Mouse (Mus musculus) liver, embryonic 15.5 days (tissue): ENCODE results near the gene Wipf2. TPM values are rescaled to one million over a fixed set of nuclear protein-coding genes. Genes with fewer than 3 reads are reported as not detected.
"Not testable (repeated sequence)": the region's sequence is repeated elsewhere in the genome, so short reads cannot be mapped to it uniquely, and the experiment has no call there.

Experiments used
- ATAC-seq: fragments of 200-750 bp; cut with Nextera tagmentation; 2 replicates; pipeline ENCODE4 v1.8.0; 2017; ENCODE audit warnings: moderate number of reproducible peaks, mild to moderate bottlenecking, moderate library complexity; ENCODE audit not compliant: insufficient read depth
- H3K27ac ChIP-seq: fragments of 300-500 bp; sonication (generic); replicated peaks from 2 replicates; pipeline ENCODE4 v1.5.1; 2015; ENCODE audit warnings: mild to moderate bottlenecking, inconsistent platforms
- H3K27me3 ChIP-seq: fragments of 300-500 bp; sonication (generic); 2 replicates; pipeline ENCODE4 v1.6.1; 2015; ENCODE audit warnings: mild to moderate bottlenecking, inconsistent platforms
- H3K36me3 ChIP-seq: fragments of 300-500 bp; sonication (generic); replicated peaks from 2 replicates; pipeline ENCODE4 v1.6.1; 2015; ENCODE audit warnings: moderate library complexity, mild to moderate bottlenecking, inconsistent platforms
- H3K4me1 ChIP-seq: fragments of 300-500 bp; sonication (generic); replicated peaks from 2 replicates; pipeline ENCODE4 v1.6.1; 2015; ENCODE audit warnings: inconsistent platforms
- H3K4me2 ChIP-seq: fragments of 300-500 bp; sonication (generic); 2 replicates; pipeline ENCODE4 v1.6.1; 2015; ENCODE audit warnings: moderate library complexity, mild to moderate bottlenecking, inconsistent platforms
- H3K4me3 ChIP-seq: fragments of 300-500 bp; sonication (generic); replicated peaks from 2 replicates; pipeline ENCODE4 v1.5.1; 2015; ENCODE audit warnings: mild to moderate bottlenecking, inconsistent platforms
- H3K9ac ChIP-seq: fragments of 300-500 bp; sonication (generic); 2 replicates; pipeline ENCODE4 v1.6.1; 2015; ENCODE audit warnings: moderate library complexity, mild to moderate bottlenecking, inconsistent platforms
- H3K9me3 ChIP-seq: fragments of 300-500 bp; sonication (generic); replicated peaks from 2 replicates; pipeline ENCODE4 v1.6.1; 2016; ENCODE audit warnings: inconsistent platforms
- WGBS: fragments of 180-500 bp; shearing (Covaris S2); methylation state at CpG from one replicate; pipeline ENCODE4 v1.1.7; 2015; ENCODE audit warnings: mixed read lengths; ENCODE audit not compliant: insufficient replicate concordance; 5-methylcytosine and 5-hydroxymethylcytosine counted together
- polyA plus RNA-seq: library from polyadenylated mRNA; unstranded; fragments of >200 nt; fragmentation: Nextera tagmentation; extraction: Ambion mirVana; gene quantifications from 2 replicates; pipeline ENCODE4 v1.2.1, GENCODE M21; 2015

The Wipf2 gene
- polyA plus RNA-seq, 1 experiment from 2014 or later = 1.2 TPM

- no peak for ATAC-seq
- H3K4me3 ChIP-seq = no peak overlapping the region
- H3K4me1 ChIP-seq = peaks cover 69% of the 10 kb centered on the region
- no peak overlapping the region for H3K4me2 ChIP-seq
- H3K9ac ChIP-seq = no peak overlapping the region
- H3K27ac ChIP-seq = no peak overlapping the region
- no peaks in the 10 kb centered on the region for H3K9me3 ChIP-seq
- peaks cover 100% of the 10 kb centered on the region for H3K27me3 ChIP-seq
- WGBS = 39% methylated on average over 9 of the region's 9 CpGs
- no peaks in the 10 kb centered on the region for H3K36me3 ChIP-seq
Measured at GRCm38 (mm10) chr11:98933151-98933550, 69.7 kb downstream of the Wipf2 start.

- WGBS = 76% methylated on average over 2 of the region's 2 CpGs
- not testable (repeated sequence) for H3K4me3 ChIP-seq, H3K36me3 ChIP-seq, H3K9me3 ChIP-seq, ATAC-seq, H3K9ac ChIP-seq, H3K4me2 ChIP-seq, H3K27ac ChIP-seq
- peaks cover 100% of the 10 kb centered on the region for H3K27me3 ChIP-seq
- peaks cover 69% of the 10 kb centered on the region for H3K4me1 ChIP-seq
Measured at GRCm38 (mm10) chr11:98933847-98934246, 70.4 kb downstream of the Wipf2 start.

GRCm38 (mm10) chr11:98934367-98934766, 70.9 kb downstream of the Wipf2 start:
- H3K27ac ChIP-seq = no peak overlapping the region
- H3K4me2 ChIP-seq = no peak overlapping the region
- H3K36me3 ChIP-seq = no peaks in the 10 kb centered on the region
- 65% methylated on average over 3 of the region's 3 CpGs for WGBS
- H3K27me3 ChIP-seq = peaks cover 100% of the 10 kb centered on the region
- no peak for ATAC-seq
- no peak overlapping the region for H3K9ac ChIP-seq
- H3K4me3 ChIP-seq = no peak overlapping the region
- no peaks in the 10 kb centered on the region for H3K9me3 ChIP-seq
- H3K4me1 ChIP-seq = peaks cover 71% of the 10 kb centered on the region

GRCm38 (mm10) chr11:98935123-98935522, 71.7 kb downstream of the Wipf2 start:
- H3K4me3 ChIP-seq = no peak overlapping the region
- H3K27ac ChIP-seq = no peak overlapping the region
- WGBS = 61% methylated on average over 3 of the region's 3 CpGs
- no peaks in the 10 kb centered on the region for H3K9me3 ChIP-seq
- no peak for ATAC-seq
- H3K4me1 ChIP-seq = peaks cover 73% of the 10 kb centered on the region
- no peak overlapping the region for H3K4me2 ChIP-seq
- H3K36me3 ChIP-seq = no peaks in the 10 kb centered on the region
- H3K9ac ChIP-seq = no peak overlapping the region
- H3K27me3 ChIP-seq = peaks cover 100% of the 10 kb centered on the region

DNA sequence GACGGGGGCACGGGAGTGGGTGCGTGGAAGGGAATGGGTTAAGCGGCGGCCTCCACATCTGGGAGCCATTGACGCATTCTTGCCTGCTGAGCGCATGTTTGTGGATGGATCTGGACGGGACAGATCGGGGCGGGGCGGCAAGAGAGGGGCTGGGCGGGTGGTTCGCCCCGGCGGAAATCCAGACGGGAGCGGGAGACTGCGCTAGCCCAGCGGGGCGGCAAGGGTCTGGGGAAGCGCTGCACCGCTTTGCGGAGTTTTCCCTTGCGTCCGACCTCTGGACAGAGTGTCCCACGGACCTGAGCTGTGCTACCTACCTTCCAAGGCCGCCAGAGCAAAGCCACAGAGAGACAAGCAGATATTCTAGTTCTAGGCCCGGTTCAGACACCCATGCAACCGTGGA, 72.7 kb downstream of the Wipf2 start:
- Histone ChIP-seq H3K27me3 (peaks cover 99% of the 10 kb centered on the region), H3K4me1 (peaks cover 74% of the 10 kb centered on the region), H3K27ac (0 out of 2 replicates have a peak overlapping the region, but pooled peaks have one; percentile 19)

DNA sequence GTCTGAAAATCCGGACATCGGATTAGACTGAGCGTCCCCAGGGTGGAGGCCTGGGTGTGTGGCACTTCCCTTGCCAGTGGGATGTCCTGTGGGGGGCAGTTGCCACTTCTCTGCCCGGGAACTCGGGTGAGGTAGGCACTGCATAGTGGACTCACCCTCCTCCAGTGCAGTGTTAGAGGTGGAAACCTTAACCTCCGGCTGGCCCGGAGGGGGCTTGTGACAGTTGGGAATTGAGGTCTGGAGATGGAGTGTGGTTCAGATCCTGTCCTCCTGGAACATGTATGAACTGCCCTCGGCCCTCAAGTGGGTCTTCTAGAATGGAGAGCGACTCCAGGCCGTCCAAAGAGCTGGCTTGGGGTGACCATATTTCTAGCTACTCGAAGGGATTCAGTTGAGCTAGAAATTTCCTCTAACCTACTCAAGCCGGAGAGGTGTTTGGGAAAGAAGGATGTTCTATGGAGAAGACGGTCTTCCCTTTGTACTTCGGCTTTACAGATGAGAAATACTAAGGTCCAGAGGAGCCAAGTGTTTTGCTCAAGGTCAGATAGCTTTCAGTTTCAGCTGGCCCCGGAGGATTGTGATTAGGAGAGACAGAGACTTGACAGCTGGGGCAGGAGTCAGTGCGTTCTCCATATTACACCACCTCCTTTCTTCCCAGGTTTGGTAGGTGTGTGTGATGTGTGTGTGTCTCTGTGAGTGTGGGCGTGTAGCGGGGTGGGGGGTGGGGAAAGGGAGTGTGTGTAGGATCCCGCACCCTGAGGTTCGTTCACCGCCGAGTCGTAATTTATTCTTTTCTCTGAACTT, 73.4 kb downstream of the Wipf2 start:
- Histone ChIP-seq H3K27me3 (peaks cover 93% of the 10 kb centered on the region), H3K4me2 (peak overlapping the region; percentile 88), H3K36me3 (no peaks in the 10 kb centered on the region), H3K4me1 (peaks cover 75% of the 10 kb centered on the region), H3K4me3 (peak overlapping the region; percentile 63), H3K9me3 (no peaks in the 10 kb centered on the region), H3K9ac (0 out of 2 replicates have a peak overlapping the region, but pooled peaks have one; percentile 57), H3K27ac (peak overlapping the region; percentile 19; the same call in 1 of the 2 replicates)
- 6% methylated on average over 23 of the region's 23 CpGs for WGBS
- peak; percentile 32 for ATAC-seq

More for the DNA sequence above, 72.7 kb downstream of the Wipf2 start:
- no peaks in the 10 kb centered on the region for H3K9me3 ChIP-seq
- no peaks in the 10 kb centered on the region for H3K36me3 ChIP-seq
- 3% methylated on average over 29 of the region's 29 CpGs for WGBS
- H3K9ac ChIP-seq = no peak overlapping the region
- H3K4me2 ChIP-seq = peak overlapping the region; percentile 88
- H3K4me3 ChIP-seq = peak overlapping the region; percentile 63
- no peak for ATAC-seq

DNA sequence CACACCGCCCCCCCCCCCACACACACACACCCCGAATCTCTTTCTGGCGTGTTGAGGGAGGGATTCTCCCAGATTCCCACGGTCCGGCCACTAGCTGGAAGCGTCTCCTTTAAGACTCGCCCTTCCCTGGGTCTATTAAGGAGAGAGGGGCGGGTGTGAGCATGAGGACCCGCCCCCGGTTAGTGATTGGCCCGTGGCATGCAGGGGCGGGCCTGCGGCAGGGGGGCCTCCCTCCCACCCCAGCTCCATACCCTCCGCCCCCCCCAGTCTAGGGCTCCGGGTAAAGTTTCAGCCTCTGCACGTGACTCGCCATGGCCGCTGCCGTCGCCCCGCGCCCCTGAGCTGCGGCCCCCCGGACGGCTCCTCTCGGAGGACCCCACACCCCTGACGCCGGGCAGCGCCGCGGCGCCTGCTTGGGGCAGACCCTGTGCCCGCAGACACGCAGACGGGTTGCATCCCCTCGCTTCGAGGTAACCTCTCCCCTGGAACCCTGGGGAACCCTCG, 74.0 kb downstream of the Wipf2 start:
- Histone ChIP-seq H3K4me3 (peak overlapping the region; percentile 63), H3K27ac (peak overlapping the region; percentile 61)
- peak; percentile 82 for ATAC-seq

GRCm38 (mm10) chr11:98937914-98938694, 74.7 kb downstream of the Wipf2 start:
- no peaks in the 10 kb centered on the region for H3K36me3 ChIP-seq
- H3K4me1 ChIP-seq = peaks cover 76% of the 10 kb centered on the region
- peak overlapping the region; percentile 57 for H3K9ac ChIP-seq
- H3K9me3 ChIP-seq = no peaks in the 10 kb centered on the region
- H3K4me3 ChIP-seq = peak overlapping the region; percentile 63
- 1% methylated on average over 39 of the region's 39 CpGs for WGBS
- H3K27ac ChIP-seq = peak overlapping the region; percentile 61
- H3K27me3 ChIP-seq = peaks cover 80% of the 10 kb centered on the region
- peak; percentile 13 for ATAC-seq
- H3K4me2 ChIP-seq = peak overlapping the region; percentile 88

More for the DNA sequence above, 74.0 kb downstream of the Wipf2 start:
- Histone ChIP-seq H3K27me3 (peaks cover 86% of the 10 kb centered on the region), H3K36me3 (no peaks in the 10 kb centered on the region), H3K4me2 (peak overlapping the region; percentile 88), H3K9ac (peak overlapping the region; percentile 57), H3K4me1 (peaks cover 76% of the 10 kb centered on the region), H3K9me3 (no peaks in the 10 kb centered on the region)
- WGBS = 1% methylated on average over 37 of the region's 38 CpGs

- no peaks in the 10 kb centered on the region for H3K9me3 ChIP-seq
- peak overlapping the region; percentile 63 for H3K4me3 ChIP-seq
- H3K4me1 ChIP-seq = peaks cover 78% of the 10 kb centered on the region
- no peak overlapping the region for H3K9ac ChIP-seq
- peaks cover 74% of the 10 kb centered on the region for H3K27me3 ChIP-seq
- no peaks in the 10 kb centered on the region for H3K36me3 ChIP-seq
- H3K27ac ChIP-seq = no peak overlapping the region
- H3K4me2 ChIP-seq = peak overlapping the region; percentile 88
- ATAC-seq = no peak
- 41% methylated on average over 7 of the region's 7 CpGs for WGBS
Measured at GRCm38 (mm10) chr11:98938701-98939083, 75.3 kb downstream of the Wipf2 start.

DNA sequence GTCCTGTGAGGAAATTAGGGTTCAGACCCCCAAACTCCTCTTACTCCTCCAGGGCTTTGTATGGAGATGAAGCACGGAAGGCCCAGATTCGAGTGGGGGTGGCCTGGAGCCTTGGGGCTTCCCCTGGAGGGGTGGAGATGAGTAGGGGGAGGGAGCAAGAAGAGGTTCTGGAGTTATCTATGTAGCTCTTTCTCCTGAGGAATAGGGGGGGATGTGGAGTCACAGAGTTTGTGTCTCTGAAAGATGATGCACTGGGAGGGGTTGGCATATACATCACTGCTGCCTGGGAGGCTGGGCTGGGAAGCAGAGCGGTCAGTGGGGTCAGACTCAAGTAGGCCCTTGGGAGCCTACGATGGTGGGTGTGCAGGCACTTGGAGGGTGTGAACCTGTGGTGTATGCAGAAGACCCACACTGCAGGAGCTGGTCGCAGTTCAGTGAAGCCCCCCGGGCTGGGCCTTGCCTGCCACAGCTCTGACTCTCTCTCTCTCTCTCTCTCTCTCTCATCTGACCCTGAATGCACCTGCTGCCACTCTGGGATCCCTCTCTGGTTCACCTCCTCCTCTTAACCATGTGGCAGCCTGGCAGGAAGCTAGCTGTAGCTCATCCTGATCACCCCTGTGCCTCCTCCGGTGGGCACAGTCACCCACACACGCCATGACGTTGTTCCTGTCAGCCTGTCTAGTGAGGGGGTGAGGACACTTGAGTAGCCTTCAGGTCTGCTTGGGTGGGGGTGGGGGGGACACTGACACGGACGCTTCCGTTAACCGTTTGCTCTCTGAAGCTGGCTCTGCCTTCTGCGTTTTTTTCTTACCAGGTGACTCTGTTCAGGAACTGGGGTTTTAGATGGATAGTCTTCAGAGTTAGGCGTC, 75.9 kb downstream of the Wipf2 start:
- Histone ChIP-seq H3K9ac (no peak overlapping the region), H3K4me2 (peak overlapping the region; percentile 88), H3K27me3 (peaks cover 67% of the 10 kb centered on the region), H3K4me1 (peaks cover 85% of the 10 kb centered on the region), H3K36me3 (no peaks in the 10 kb centered on the region), H3K9me3 (no peaks in the 10 kb centered on the region), H3K27ac (no peak overlapping the region), H3K4me3 (peak overlapping the region; percentile 63; the same call in 1 of the 2 replicates)
- ATAC-seq = no peak
- WGBS = 38% methylated on average over 15 of the region's 15 CpGs
